Mouse (Mus musculus) forebrain, embryonic 16.5 days (tissue): ENCODE results near the gene Arhgef5. TPM values are rescaled to one million over a fixed set of nuclear protein-coding genes. Genes with fewer than 3 reads are reported as not detected.
A peak's percentile ranks its signal among the peaks of the same experiment; 100 is the strongest.

Experiments used
- ATAC-seq: fragments of 200-750 bp; cut with Nextera tagmentation; 2 replicates; pipeline ENCODE4 v1.8.0; 2017; ENCODE audit warnings: mild to moderate bottlenecking, moderate library complexity
- H3K27ac ChIP-seq: fragments of 300-500 bp; sonication (generic); 2 replicates; pipeline ENCODE4 v1.5.1; 2014; ENCODE audit warnings: low read length, control low read depth
- H3K27me3 ChIP-seq: fragments of 300-500 bp; sonication (generic); replicated peaks from 2 replicates; pipeline ENCODE4 v1.6.1; 2014; ENCODE audit warnings: low read length; ENCODE audit not compliant: control insufficient read depth, insufficient read depth
- H3K36me3 ChIP-seq: fragments of 300-500 bp; sonication (generic); 2 replicates; pipeline ENCODE4 v1.6.1; 2014; ENCODE audit not compliant: control insufficient read depth, insufficient read depth
- H3K4me1 ChIP-seq: fragments of 300-500 bp; sonication (generic); replicated peaks from 2 replicates; pipeline ENCODE4 v1.6.1; 2014; ENCODE audit warnings: low read length; ENCODE audit not compliant: control insufficient read depth, insufficient read depth
- H3K4me2 ChIP-seq: fragments of 300-500 bp; sonication (generic); 2 replicates; pipeline ENCODE4 v1.6.1; 2014; ENCODE audit warnings: mild to moderate bottlenecking, low read length, control low read depth
- H3K4me3 ChIP-seq: fragments of 300-500 bp; sonication (generic); replicated peaks from 2 replicates; pipeline ENCODE4 v1.5.1; 2014; ENCODE audit warnings: mild to moderate bottlenecking, low read length, control low read depth
- H3K9ac ChIP-seq: fragments of 300-500 bp; sonication (generic); replicated peaks from 2 replicates; pipeline ENCODE4 v1.6.1; 2014; ENCODE audit warnings: low read depth, low read length, control low read depth
- H3K9me3 ChIP-seq: fragments of 300-500 bp; sonication (generic); 2 replicates; pipeline ENCODE4 v1.6.1; 2016; ENCODE audit warnings: low read length; ENCODE audit not compliant: control insufficient read depth
- WGBS: fragments of 180-500 bp; shearing (Covaris S2); extraction: QIAGEN DNeasy Blood & Tissue Kit; methylation state at CpG from one replicate; pipeline ENCODE4 v1.1.7; 2014; 5-methylcytosine and 5-hydroxymethylcytosine counted together
- polyA plus RNA-seq: library from polyadenylated mRNA; unstranded; fragments of >200 nt; fragmentation: Nextera tagmentation; extraction: Ambion mirVana; gene quantifications from 2 replicates; pipeline ENCODE4 v1.2.1, GENCODE M21; 2015

Arhgef5 gene
- polyA plus RNA-seq, 1 experiment from 2014 or later: 1.9 TPM

DNA sequence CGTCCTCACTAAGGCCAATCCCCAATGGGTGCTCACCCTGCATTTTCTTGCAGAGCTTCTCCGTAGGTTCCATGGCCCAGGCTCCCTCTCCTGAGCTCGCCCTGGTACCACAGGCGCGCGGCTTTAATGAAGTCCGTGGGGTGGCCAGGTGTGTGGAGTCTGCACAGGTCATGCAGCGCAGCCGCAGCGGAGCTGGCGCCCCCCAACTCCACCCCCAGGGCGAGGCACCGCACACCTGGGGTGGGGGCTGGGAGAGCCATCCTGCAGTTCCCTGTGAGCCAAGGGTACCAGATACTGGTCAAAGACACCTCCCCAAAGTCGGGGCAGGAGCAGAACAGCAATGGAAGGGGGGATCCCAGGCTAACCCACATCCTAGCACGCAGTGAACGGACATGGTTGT, 44.1 kb downstream of the Arhgef5 start, which contains the start of gene Nobox:
Gene Nobox, minus strand, starts transcription at position 101 of the 400 bp plus-strand sequence.
- Histone ChIP-seq H3K27ac (no peak within 1 kb of the TSS), H3K4me1 (peaks cover 3% of the 10 kb centered on the region), H3K27me3 (no peaks in the 10 kb centered on the region), H3K9me3 (no peaks in the 10 kb centered on the region), H3K4me3 (no peak within 1 kb of the TSS), H3K9ac (no peak within 1 kb of the TSS), H3K4me2 (no peak within 1 kb of the TSS), H3K36me3 (no peaks in the 10 kb centered on the region)
- no peak for ATAC-seq
- 63% methylated on average over 16 of the region's 16 CpGs for WGBS

DNA sequence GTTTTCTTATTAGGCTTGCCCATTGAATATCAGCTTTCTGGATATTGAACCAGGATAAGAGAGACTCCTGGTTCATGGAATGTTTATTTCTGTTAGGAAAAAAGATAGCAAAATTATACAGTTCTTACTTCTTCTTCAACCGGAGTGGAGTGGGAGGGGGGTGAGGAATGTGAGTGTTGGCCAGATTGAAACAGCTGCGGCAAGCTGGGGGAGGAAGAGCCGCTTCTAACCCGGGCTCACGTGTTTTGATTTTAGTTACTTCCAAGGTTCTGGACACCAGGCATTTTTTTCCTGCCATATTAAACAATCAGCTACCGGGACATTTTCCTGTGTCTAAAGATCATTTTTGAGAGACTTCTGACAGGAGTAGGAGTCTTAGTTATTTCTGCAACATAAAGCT, 44.7 kb downstream of the Arhgef5 start:
- Histone ChIP-seq H3K27me3 (no peaks in the 10 kb centered on the region), H3K9ac (no peak overlapping the region), H3K4me1 (peaks cover 3% of the 10 kb centered on the region), H3K4me3 (no peak overlapping the region), H3K36me3 (no peaks in the 10 kb centered on the region), H3K27ac (no peak overlapping the region), H3K9me3 (no peaks in the 10 kb centered on the region), H3K4me2 (no peak overlapping the region)
- ATAC-seq: no peak
- 88% methylated on average over 6 of the region's 6 CpGs for WGBS

DNA sequence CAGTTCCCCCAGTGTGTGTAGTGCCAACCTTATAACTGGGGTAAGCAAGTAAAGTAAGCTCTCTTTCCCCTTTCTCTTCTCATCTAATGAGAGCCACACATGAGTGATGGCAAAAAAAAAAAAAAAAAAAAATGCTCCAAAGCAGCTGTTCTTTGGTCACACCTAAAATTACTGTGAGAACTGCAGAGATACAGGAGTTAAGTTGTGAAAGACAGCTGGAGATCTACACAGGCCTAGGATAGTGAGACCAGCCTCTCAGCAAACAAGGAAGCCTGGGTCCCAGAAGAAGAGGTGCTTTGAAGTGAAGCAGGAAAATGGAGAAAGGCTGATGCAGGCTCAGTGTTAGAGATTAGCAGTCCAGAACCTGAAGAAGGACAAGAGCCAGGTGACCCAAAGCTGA, 47.2 kb downstream of the Arhgef5 start:
- no peak overlapping the region for H3K27ac ChIP-seq
- no peak overlapping the region for H3K4me3 ChIP-seq
- no peaks in the 10 kb centered on the region for H3K36me3 ChIP-seq
- H3K27me3 ChIP-seq: no peaks in the 10 kb centered on the region
- no peak overlapping the region for H3K4me2 ChIP-seq
- no peaks in the 10 kb centered on the region for H3K9me3 ChIP-seq
- ATAC-seq: no peak
- no peak overlapping the region for H3K9ac ChIP-seq
- H3K4me1 ChIP-seq: peaks cover 3% of the 10 kb centered on the region

DNA sequence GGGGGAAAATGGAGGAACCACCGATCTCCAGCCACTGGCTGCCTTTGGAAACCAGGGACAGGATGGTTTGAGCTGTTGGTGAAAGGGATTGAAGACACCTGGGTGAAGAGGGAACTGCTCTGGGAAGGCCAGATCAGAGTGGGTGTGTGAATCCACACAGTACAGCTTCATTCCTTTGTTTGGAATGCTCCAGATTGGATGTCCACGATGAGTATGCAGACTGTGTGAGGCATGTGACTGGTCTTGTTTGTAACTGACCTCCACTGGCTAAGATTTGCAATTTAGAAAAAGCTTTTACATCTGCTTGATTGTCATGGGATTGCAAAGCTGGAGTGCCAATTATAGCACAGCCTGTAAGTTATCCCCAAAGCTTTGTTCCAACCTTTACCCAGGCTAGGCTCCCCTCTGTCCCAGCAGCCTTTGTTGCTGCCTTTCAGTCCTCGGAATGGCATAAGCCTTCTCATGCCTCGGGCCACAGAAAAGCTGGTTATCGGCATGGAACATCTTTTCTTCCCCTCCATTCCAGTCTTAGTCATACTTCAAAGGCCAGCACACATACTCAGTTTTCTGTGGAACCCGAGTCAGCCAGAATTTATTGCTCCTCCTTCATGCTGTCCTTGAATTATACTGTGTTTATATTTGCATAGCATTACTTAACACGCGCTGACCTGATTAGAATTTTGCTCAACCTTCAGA, 47.7 kb downstream of the Arhgef5 start:
- ATAC-seq: 0 out of 2 replicates have a peak, but pooled peaks have one; percentile 52
- no peak overlapping the region for H3K4me2 ChIP-seq
- H3K9me3 ChIP-seq: no peaks in the 10 kb centered on the region
- no peaks in the 10 kb centered on the region for H3K27me3 ChIP-seq
- 37% methylated on average over 8 of the region's 8 CpGs for WGBS
- H3K4me3 ChIP-seq: no peak overlapping the region
- no peaks in the 10 kb centered on the region for H3K36me3 ChIP-seq
- H3K27ac ChIP-seq: no peak overlapping the region; the same call in 1 of the 2 replicates
- no peak overlapping the region for H3K9ac ChIP-seq
- peaks cover 3% of the 10 kb centered on the region for H3K4me1 ChIP-seq

DNA sequence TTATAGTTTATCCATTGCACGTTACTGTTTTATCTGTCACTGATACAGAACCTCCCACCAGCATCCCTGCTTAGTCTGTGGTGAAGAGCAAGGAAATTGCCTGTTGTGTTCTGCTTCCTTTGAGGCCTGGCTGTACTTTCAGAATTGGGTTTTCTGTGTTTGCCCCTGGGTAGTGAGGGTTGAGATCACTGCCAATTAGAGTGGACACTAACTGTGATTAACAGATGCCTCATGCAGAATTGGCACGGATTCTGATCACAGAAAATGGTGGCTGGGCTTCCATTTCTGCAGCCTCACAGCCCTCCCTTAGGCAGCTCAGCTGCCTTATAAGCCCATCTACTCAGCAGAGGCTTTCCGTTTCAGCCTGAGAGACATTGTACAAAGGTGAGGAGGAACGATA, 68.1 kb downstream of the Arhgef5 start:
- WGBS: 38% methylated on average over 4 of the region's 4 CpGs
- Histone ChIP-seq H3K9me3 (no peaks in the 10 kb centered on the region), H3K4me3 (no peak overlapping the region), H3K4me2 (no peak overlapping the region), H3K27me3 (no peaks in the 10 kb centered on the region), H3K36me3 (no peaks in the 10 kb centered on the region), H3K9ac (no peak overlapping the region; the same call in 1 of the 2 replicates), H3K27ac (no peak overlapping the region), H3K4me1 (peaks cover 12% of the 10 kb centered on the region)
- peak; percentile 73 for ATAC-seq

DNA sequence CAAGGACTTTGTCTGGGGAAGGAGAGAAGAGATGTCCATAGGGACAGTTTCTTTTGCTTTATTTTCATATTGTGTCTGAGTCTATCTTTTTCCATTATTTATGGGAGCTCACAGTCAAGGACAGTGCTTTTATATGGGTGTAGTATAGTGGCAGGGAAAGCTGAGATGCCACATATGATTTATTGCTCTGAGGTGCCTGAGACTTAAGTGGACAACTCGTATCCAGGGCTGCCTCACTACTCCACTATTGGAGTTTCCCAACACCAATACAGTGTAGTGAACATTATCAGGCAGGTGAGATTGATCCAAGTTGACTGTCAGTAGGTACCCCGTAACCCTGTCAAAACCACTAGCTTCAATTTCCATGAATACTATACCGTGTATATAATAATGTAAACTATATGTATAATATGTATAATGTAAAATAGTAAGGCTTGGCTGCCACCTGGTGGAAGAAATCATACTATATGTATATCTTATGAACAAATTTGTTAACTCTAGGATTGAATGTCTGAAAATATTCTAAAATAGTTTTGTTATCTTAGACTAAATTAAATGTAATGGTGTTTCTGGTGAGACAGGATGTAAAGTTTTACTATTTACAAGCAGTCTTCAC, 70.3 kb downstream of the Arhgef5 start:
- Histone ChIP-seq H3K36me3 (no peaks in the 10 kb centered on the region), H3K27ac (no peak overlapping the region), H3K4me1 (peaks cover 12% of the 10 kb centered on the region), H3K27me3 (no peaks in the 10 kb centered on the region), H3K4me2 (no peak overlapping the region), H3K9me3 (no peaks in the 10 kb centered on the region), H3K4me3 (no peak overlapping the region), H3K9ac (no peak overlapping the region)
- peak; percentile 43; the same call in 1 of the 2 replicates for ATAC-seq
- WGBS: 85% methylated on average over 3 of the region's 3 CpGs

DNA sequence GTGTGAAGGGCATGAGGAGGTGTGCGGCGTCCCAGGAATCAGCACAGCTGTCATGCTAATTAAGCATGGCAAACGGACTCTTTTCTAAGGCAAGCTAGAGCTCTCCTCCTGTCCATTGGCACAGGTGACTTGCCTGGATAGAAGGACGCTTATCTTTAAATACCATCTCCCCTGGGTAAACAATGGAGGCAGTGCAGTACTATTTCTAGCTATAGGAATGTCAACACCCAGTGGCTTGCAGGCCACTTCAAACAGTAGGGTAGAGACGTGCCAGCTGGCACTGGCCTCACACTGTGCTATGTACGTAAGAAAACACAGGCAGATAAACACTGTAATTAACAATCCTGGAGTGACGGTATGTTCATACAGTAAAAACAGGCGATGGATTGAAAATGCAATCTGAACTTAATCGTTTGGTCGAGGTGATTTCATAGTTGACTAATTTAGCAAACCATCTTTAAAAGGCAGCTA, 72.1 kb downstream of the Arhgef5 start:
- Histone ChIP-seq H3K9me3 (no peaks in the 10 kb centered on the region), H3K36me3 (no peaks in the 10 kb centered on the region), H3K4me2 (no peak overlapping the region), H3K4me3 (no peak overlapping the region), H3K4me1 (peaks cover 16% of the 10 kb centered on the region), H3K27ac (no peak overlapping the region), H3K27me3 (no peaks in the 10 kb centered on the region), H3K9ac (no peak overlapping the region)
- peak; percentile 78 for ATAC-seq
- 19% methylated on average over 10 of the region's 10 CpGs for WGBS

DNA sequence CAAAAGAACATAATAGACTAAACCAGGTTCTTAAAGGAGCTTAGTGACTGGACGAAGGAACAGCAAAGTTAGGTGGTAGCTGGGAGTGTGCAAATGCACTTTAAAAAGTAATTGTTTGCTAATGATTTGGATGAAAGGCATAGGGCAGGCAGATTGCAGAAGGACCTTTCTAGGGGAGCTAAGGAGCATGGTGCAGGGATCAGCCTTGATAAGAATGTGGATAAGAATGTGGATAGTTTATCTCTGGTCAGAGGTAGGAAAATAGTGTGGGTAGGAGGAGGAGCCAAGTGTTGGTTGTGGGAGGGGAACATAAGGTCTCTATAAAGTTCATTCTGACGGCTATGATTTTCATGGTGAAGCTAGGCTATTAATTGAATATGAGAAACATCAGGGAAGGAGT, 73.4 kb downstream of the Arhgef5 start:
- Histone ChIP-seq H3K4me2 (no peak overlapping the region), H3K36me3 (no peaks in the 10 kb centered on the region), H3K9ac (no peak overlapping the region), H3K27ac (no peak overlapping the region), H3K4me1 (peaks cover 12% of the 10 kb centered on the region), H3K9me3 (no peaks in the 10 kb centered on the region), H3K4me3 (no peak overlapping the region), H3K27me3 (no peaks in the 10 kb centered on the region)
- WGBS: 61% methylated on average over 2 of the region's 2 CpGs
- no peak for ATAC-seq
